Comparison of ENCODE assay signal across 8 mouse cellular contexts in genomic region chr10:128094340-128094968, GRCm38 (mm10). TPM values are rescaled to one million over a fixed set of nuclear protein-coding genes. Genes with fewer than 3 reads are reported as not detected.
DNase-seq lines count a peak whose midpoint lies in the region; ATAC-seq and TF ChIP-seq lines count a peak whose summit lies in the region.

No protein-coding gene starts in this region.

- peak; percentile 86 for DNase-seq in G1E (ENCODE audit: low spot score)
- DNase-seq in c-Kit-negative CD71-positive TER-119-positive erythroid progenitor cells, embryonic 14.5 days (ENCODE audit: low read depth, low spot score) = peak; percentile 87
- peak; percentile 80 for DNase-seq in forebrain, embryonic 10.5 days (ENCODE audit: extremely low spot score, low spot score)
- peak; percentile 81 to 82 for DNase-seq in heart, postnatal 14 days
- peak; percentile 40 to 75 for DNase-seq in layer of hippocampus, adult 18-20 months (ENCODE audit: low spot score in 2 of 2)
- peak; percentile 92 for DNase-seq in lung, postnatal 14 days
- DNase-seq in retina, embryonic 14.5 days (ENCODE audit: low spot score) = peak; percentile 88
- DNase-seq in urinary bladder, adult 18-20 months (ENCODE audit: low spot score in 2 of 2) = peak; percentile 81 to 87

- peak overlapping the region; percentile 89 for H3K4me3 ChIP-seq in G1E (ENCODE audit: low read depth, low read length)
- peak overlapping the region; percentile 90 for H3K4me3 ChIP-seq in forebrain, embryonic 10.5 days

- intact Hi-C loops in heart, postnatal 14 days (cut with DNase I) = no loop called here

- no peaks in the 10 kb centered on the region for H3K9me3 ChIP-seq in G1E (replicated peaks)
- H3K9me3 ChIP-seq in forebrain, embryonic 10.5 days = no peaks in the 10 kb centered on the region

- peak; percentile 69 for ATAC-seq in G1E (ENCODE audit: extremely low read depth, insufficient number of reproducible peaks, low FRiP score, poor library complexity, severe bottlenecking)

- no peaks in the 10 kb centered on the region for H3K27me3 ChIP-seq in G1E (ENCODE audit: insufficient read depth, low read length)
- H3K27me3 ChIP-seq in forebrain, embryonic 10.5 days (ENCODE audit: poor library complexity, severe bottlenecking) = no peaks in the 10 kb centered on the region; the same call in 1 of the 2 replicates

- peaks cover 17% of the 10 kb centered on the region for H3K36me3 ChIP-seq in G1E (replicated peaks)
- peaks cover 15% of the 10 kb centered on the region for H3K36me3 ChIP-seq in forebrain, embryonic 10.5 days (replicated peaks)

- WGBS in forebrain, embryonic 10.5 days = 10% methylated on average over 19 of the region's 19 CpGs

- no peak for TF ChIP-seq CTCF in G1E (IDR thresholded peaks at IDR 0.05; ENCODE audit: low read depth, low read length)

- H3K27ac ChIP-seq in forebrain, embryonic 10.5 days = peak overlapping the region; percentile 95

- peaks cover 77% of the 10 kb centered on the region for H3K4me1 ChIP-seq in G1E (ENCODE audit: insufficient read depth, low read depth, low read length)
- peaks cover 75% of the 10 kb centered on the region for H3K4me1 ChIP-seq in forebrain, embryonic 10.5 days

RNA-seq across cellular contexts. Expression of gene Baz2a, which starts 3.1 kb away (rescaled TPM):
- total RNA-seq in G1E (2014; fragmentation: Nextera tagmentation) (102 and 116 TPM in 2 replicates), G1E (2017) (14.8 and 16.6 TPM in 2 replicates)
- 24.8 and 34.7 TPM in 2 replicates for polyA plus RNA-seq in G1E (2012)
- polyA plus RNA-seq in forebrain, embryonic 10.5 days (2016; fragmentation: Nextera tagmentation; extraction: Ambion mirVana) = 13.5 and 15.2 TPM in 2 replicates
- total RNA-seq in heart, postnatal 14 days (2021) = 10 to 100 TPM; 27.2 to 27.4 TPM
- total RNA-seq in layer of hippocampus, adult 18-20 months (2021) = 10 to 100 TPM; 39.6 to 41.9 TPM

RNA-seq across cellular contexts. Expression of gene Atp5b, which starts 11.4 kb away (rescaled TPM):
- total RNA-seq in G1E (2014; fragmentation: Nextera tagmentation) = 2,076 and 2,077 TPM in 2 replicates
- total RNA-seq in G1E (2017) = 2,841 and 2,974 TPM in 2 replicates
- 1,412 and 1,783 TPM in 2 replicates for polyA plus RNA-seq in G1E (2012)
- polyA plus RNA-seq in forebrain, embryonic 10.5 days (2016; fragmentation: Nextera tagmentation; extraction: Ambion mirVana) = 2,314 and 2,329 TPM in 2 replicates
- total RNA-seq in heart, postnatal 14 days (2021) = 1,000 to 10,000 TPM; 8,344 to 8,412 TPM
- 1,000 to 10,000 TPM; 1,726 to 1,851 TPM for total RNA-seq in layer of hippocampus, adult 18-20 months (2021)

RNA-seq across cellular contexts. Expression of gene Ptges3, which starts 35.7 kb away (rescaled TPM):
- total RNA-seq in G1E (2014; fragmentation: Nextera tagmentation) (209 and 228 TPM in 2 replicates), G1E (2017) (269 and 315 TPM in 2 replicates)
- polyA plus RNA-seq in G1E (2012) = 268 and 269 TPM in 2 replicates
- polyA plus RNA-seq in forebrain, embryonic 10.5 days (2016; fragmentation: Nextera tagmentation; extraction: Ambion mirVana) = 733 and 767 TPM in 2 replicates
- total RNA-seq in heart, postnatal 14 days (2021) = 10 to 100 TPM; 71.7 to 80.0 TPM
- 100 to 1,000 TPM; 146 to 153 TPM for total RNA-seq in layer of hippocampus, adult 18-20 months (2021)

RNA-seq across cellular contexts. Expression of gene Naca, which starts 59.1 kb away (rescaled TPM):
- total RNA-seq in G1E (2014; fragmentation: Nextera tagmentation) (544 and 609 TPM in 2 replicates), G1E (2017) (1,963 and 1,995 TPM in 2 replicates)
- polyA plus RNA-seq in G1E (2012) = 99.4 and 167 TPM in 2 replicates
- polyA plus RNA-seq in forebrain, embryonic 10.5 days (2016; fragmentation: Nextera tagmentation; extraction: Ambion mirVana) = 930 and 977 TPM in 2 replicates
- total RNA-seq in heart, postnatal 14 days (2021) = 100 to 1,000 TPM; 510 TPM
- total RNA-seq in layer of hippocampus, adult 18-20 months (2021) = 100 to 1,000 TPM; 338 to 356 TPM

Comparison
In these comparisons a context has a peak if more than half of its experiments do, and no peak if none do; other contexts are left out.
1. Peak in every context shown above with its lines: DNase-seq, ATAC-seq, H3K4me3 ChIP-seq and H3K27ac ChIP-seq.